Mouse (Mus musculus) urinary bladder, postnatal 25 days (tissue): ENCODE results near the gene Klk1b8.
"Not testable (repeated sequence)": the region's sequence is repeated elsewhere in the genome, so short reads cannot be mapped to it uniquely, and the experiment has no call there.

Source experiments
- DNase-seq: peaks from one replicate; pipeline ENCODE4 v3.0.0; 2022; ENCODE audit warnings: low spot score

Gene Klk1b8

GRCm38 (mm10) chr7:43995577-43995976 is 45.1 kb downstream of the Klk1b8 start, which contains the start of gene Klk1b11:
Klk1b11 (plus strand) TSS chr7:43995877.
- DNase-seq, result not testable (repeated sequence)
